Mouse (Mus musculus) midbrain, embryonic 12.5 days (tissue): Measurements from ENCODE around the gene Cep104. TPM values are rescaled to one million over a fixed set of nuclear protein-coding genes. Genes with fewer than 3 reads are reported as not detected.

Source experiments
- ATAC-seq: fragments of 200-750 bp; cut with Nextera tagmentation; 2 replicates; pipeline ENCODE4 v1.8.0; 2017; ENCODE audit warnings: low read depth, moderate TSS enrichment, moderate library complexity; ENCODE audit not compliant: low FRiP score
- H3K27ac ChIP-seq: fragments of 300-500 bp; sonication (generic); replicated peaks from 2 replicates; pipeline ENCODE4 v1.5.1; 2016; ENCODE audit warnings: mild to moderate bottlenecking
- H3K27me3 ChIP-seq: fragments of 300-500 bp; sonication (generic); 2 replicates; pipeline ENCODE4 v1.6.1; 2016; ENCODE audit warnings: mild to moderate bottlenecking
- H3K36me3 ChIP-seq: fragments of 300-500 bp; sonication (generic); 2 replicates; pipeline ENCODE4 v1.6.1; 2016
- H3K4me1 ChIP-seq: fragments of 300-500 bp; sonication (generic); 2 replicates; pipeline ENCODE4 v1.6.1; 2016
- H3K4me2 ChIP-seq: fragments of 300-500 bp; sonication (generic); replicated peaks from 2 replicates; pipeline ENCODE4 v1.6.1; 2016; ENCODE audit warnings: mild to moderate bottlenecking, moderate library complexity
- H3K4me3 ChIP-seq: fragments of 300-500 bp; sonication (generic); 2 replicates; pipeline ENCODE4 v1.5.1; 2016; ENCODE audit warnings: mild to moderate bottlenecking
- H3K9ac ChIP-seq: fragments of 300-500 bp; sonication (generic); replicated peaks from 2 replicates; pipeline ENCODE4 v1.6.1; 2016; ENCODE audit warnings: mild to moderate bottlenecking, moderate library complexity
- H3K9me3 ChIP-seq: fragments of 300-500 bp; sonication (generic); 2 replicates; pipeline ENCODE4 v1.6.1; 2016; ENCODE audit warnings: mild to moderate bottlenecking
- WGBS: fragments of 180-500 bp; shearing (Covaris S2); methylation state at CpG from one replicate; pipeline ENCODE4 v1.1.7; 2016; 5-methylcytosine and 5-hydroxymethylcytosine counted together
- polyA plus RNA-seq: library from polyadenylated mRNA; unstranded; fragments of >200 nt; fragmentation: Nextera tagmentation; extraction: Ambion mirVana; gene quantifications from 2 replicates; pipeline ENCODE4 v1.2.1, GENCODE M21; 2016

Cep104 gene
- 22.6 and 23.3 TPM in 2 replicates for polyA plus RNA-seq

GRCm38 (mm10) chr4:153974431-153975291, at the start of gene Cep104, which contains the start of gene Dffb:
Gene Cep104 (plus strand): TSS chr4:153975194.
Gene Dffb (minus strand): TSS chr4:153975126.
- Histone ChIP-seq H3K9me3 (no peaks in the 10 kb centered on the region), H3K27me3 (no peaks in the 10 kb centered on the region), H3K4me2 (peak within 1 kb of the TSS; percentile 97), H3K27ac (peak within 1 kb of the TSS; percentile 77), H3K9ac (peak within 1 kb of the TSS; percentile 89), H3K4me3 (peak within 1 kb of the TSS; percentile 94), H3K36me3 (peaks cover 32% of the 10 kb centered on the region), H3K4me1 (peaks cover 22% of the 10 kb centered on the region)
- 2% methylated on average over 68 of the region's 68 CpGs for whole genome bisulfite sequencing
- ATAC-seq: peak; percentile 98

- H3K4me2 ChIP-seq: no peak overlapping the region
- no peak overlapping the region for H3K27ac ChIP-seq
- H3K9me3 ChIP-seq: no peaks in the 10 kb centered on the region
- peaks cover 10% of the 10 kb centered on the region for H3K4me1 ChIP-seq
- H3K4me3 ChIP-seq: no peak overlapping the region
- peak; percentile 27; the same call in 1 of the 2 replicates for ATAC-seq
- no peaks in the 10 kb centered on the region for H3K36me3 ChIP-seq
- WGBS: 61% methylated on average over 11 of the region's 11 CpGs
- peaks cover 71% of the 10 kb centered on the region for H3K27me3 ChIP-seq
- H3K9ac ChIP-seq: no peak overlapping the region
These were observed 46.2 kb upstream of the Cep104 start for GRCm38 (mm10) chr4:153928772-153929299.

- Histone ChIP-seq H3K4me1 (peaks cover 10% of the 10 kb centered on the region), H3K36me3 (no peaks in the 10 kb centered on the region), H3K4me3 (no peak overlapping the region), H3K4me2 (no peak overlapping the region), H3K27me3 (peaks cover 68% of the 10 kb centered on the region), H3K9ac (no peak overlapping the region), H3K27ac (no peak overlapping the region), H3K9me3 (no peaks in the 10 kb centered on the region)
- 72% methylated on average over 10 of the region's 10 CpGs for WGBS
- ATAC-seq: 0 out of 2 replicates have a peak, but pooled peaks have one; percentile 19
These were observed 45.6 kb upstream of the Cep104 start for GRCm38 (mm10) chr4:153929425-153929824.

- Histone ChIP-seq H3K4me3 (no peak overlapping the region), H3K27ac (no peak overlapping the region), H3K9ac (no peak overlapping the region), H3K4me1 (peaks cover 10% of the 10 kb centered on the region), H3K27me3 (peaks cover 63% of the 10 kb centered on the region), H3K9me3 (no peaks in the 10 kb centered on the region), H3K36me3 (no peaks in the 10 kb centered on the region), H3K4me2 (no peak overlapping the region)
- ATAC-seq: 0 out of 2 replicates have a peak, but pooled peaks have one; percentile 38
- 75% methylated on average over 4 of the region's 4 CpGs for WGBS
These were observed 45.1 kb upstream of the Cep104 start for GRCm38 (mm10) chr4:153929921-153930320.

- H3K27me3 ChIP-seq: peaks cover 69% of the 10 kb centered on the region
- H3K27ac ChIP-seq: no peak overlapping the region
- H3K4me2 ChIP-seq: no peak overlapping the region
- H3K4me1 ChIP-seq: peaks cover 5% of the 10 kb centered on the region
- no peak overlapping the region for H3K4me3 ChIP-seq
- 61% methylated on average over 4 of the region's 4 CpGs for WGBS
- H3K9ac ChIP-seq: no peak overlapping the region
- H3K9me3 ChIP-seq: no peaks in the 10 kb centered on the region
- ATAC-seq: no peak
- no peaks in the 10 kb centered on the region for H3K36me3 ChIP-seq
These were observed 31.8 kb upstream of the Cep104 start for GRCm38 (mm10) chr4:153943243-153943642.

GRCm38 (mm10) chr4:153944261-153944660, 30.7 kb upstream of the Cep104 start:
- WGBS: 60% methylated on average over 6 of the region's 6 CpGs
- no peak overlapping the region for H3K9ac ChIP-seq
- H3K9me3 ChIP-seq: no peaks in the 10 kb centered on the region
- no peak for ATAC-seq
- no peaks in the 10 kb centered on the region for H3K36me3 ChIP-seq
- peaks cover 69% of the 10 kb centered on the region for H3K27me3 ChIP-seq
- H3K4me2 ChIP-seq: no peak overlapping the region
- H3K4me3 ChIP-seq: no peak overlapping the region
- peaks cover 5% of the 10 kb centered on the region for H3K4me1 ChIP-seq
- H3K27ac ChIP-seq: no peak overlapping the region

- no peak for ATAC-seq
- peaks cover 66% of the 10 kb centered on the region for H3K27me3 ChIP-seq
- 86% methylated on average over 6 of the region's 6 CpGs for WGBS
These were observed 29.3 kb upstream of the Cep104 start for GRCm38 (mm10) chr4:153945741-153946140.

GRCm38 (mm10) chr4:153950372-153950771, 24.6 kb upstream of the Cep104 start:
- Histone ChIP-seq H3K4me3 (no peak overlapping the region), H3K9me3 (no peaks in the 10 kb centered on the region), H3K4me1 (peaks cover 13% of the 10 kb centered on the region; the same call in 1 of the 2 replicates), H3K36me3 (no peaks in the 10 kb centered on the region), H3K9ac (no peak overlapping the region), H3K27ac (no peak overlapping the region), H3K4me2 (no peak overlapping the region), H3K27me3 (peaks cover 54% of the 10 kb centered on the region)
- WGBS: 67% methylated on average over 2 of the region's 2 CpGs
- ATAC-seq: no peak

More at GRCm38 (mm10) chr4:153945741-153946140, 29.3 kb upstream of the Cep104 start:
- Histone ChIP-seq H3K4me1 (peaks cover 5% of the 10 kb centered on the region), H3K9me3 (no peaks in the 10 kb centered on the region), H3K4me2 (no peak overlapping the region), H3K9ac (no peak overlapping the region), H3K36me3 (no peaks in the 10 kb centered on the region), H3K4me3 (no peak overlapping the region), H3K27ac (no peak overlapping the region)

- peaks cover 13% of the 10 kb centered on the region; the same call in 1 of the 2 replicates for H3K4me1 ChIP-seq
- no peak overlapping the region for H3K4me2 ChIP-seq
- peaks cover 49% of the 10 kb centered on the region for H3K27me3 ChIP-seq
- WGBS: 63% methylated on average over 3 of the region's 3 CpGs
- no peaks in the 10 kb centered on the region for H3K36me3 ChIP-seq
- H3K9ac ChIP-seq: no peak overlapping the region
- no peaks in the 10 kb centered on the region for H3K9me3 ChIP-seq
- ATAC-seq: no peak
- no peak overlapping the region for H3K27ac ChIP-seq
- H3K4me3 ChIP-seq: no peak overlapping the region
These were observed 23.8 kb upstream of the Cep104 start for GRCm38 (mm10) chr4:153951150-153951549.

GRCm38 (mm10) chr4:153951692-153952091, 23.3 kb upstream of the Cep104 start:
- 0 out of 2 replicates have a peak overlapping the region, but pooled peaks have one; percentile 26 for H3K27ac ChIP-seq
- H3K4me1 ChIP-seq: peaks cover 18% of the 10 kb centered on the region; the same call in 1 of the 2 replicates
- no peaks in the 10 kb centered on the region for H3K36me3 ChIP-seq
- WGBS: 25% methylated on average over 5 of the region's 5 CpGs
- no peak overlapping the region for H3K4me2 ChIP-seq
- peaks cover 44% of the 10 kb centered on the region for H3K27me3 ChIP-seq
- no peak overlapping the region for H3K4me3 ChIP-seq
- ATAC-seq: peak; percentile 55; the same call in 1 of the 2 replicates
- no peaks in the 10 kb centered on the region for H3K9me3 ChIP-seq
- no peak overlapping the region for H3K9ac ChIP-seq

- H3K27ac ChIP-seq: no peak overlapping the region
- no peak overlapping the region for H3K4me2 ChIP-seq
- no peak overlapping the region for H3K9ac ChIP-seq
- H3K27me3 ChIP-seq: peaks cover 20% of the 10 kb centered on the region
- no peaks in the 10 kb centered on the region for H3K9me3 ChIP-seq
- H3K4me3 ChIP-seq: no peak overlapping the region
- 92% methylated on average over 8 of the region's 8 CpGs for WGBS
- H3K4me1 ChIP-seq: peaks cover 35% of the 10 kb centered on the region
- no peak for ATAC-seq
- H3K36me3 ChIP-seq: peaks cover 13% of the 10 kb centered on the region
These were observed 19.3 kb upstream of the Cep104 start for GRCm38 (mm10) chr4:153955651-153956050.
